Mouse (Mus musculus): ENCODE measurements at regions not wholly inside any gene's neighbourhood (a gene's known extent, or its start where the extent isn't known, plus 50 kb on each side); places are given as distances from the start of the nearest gene placed in this dataset.

DNA sequence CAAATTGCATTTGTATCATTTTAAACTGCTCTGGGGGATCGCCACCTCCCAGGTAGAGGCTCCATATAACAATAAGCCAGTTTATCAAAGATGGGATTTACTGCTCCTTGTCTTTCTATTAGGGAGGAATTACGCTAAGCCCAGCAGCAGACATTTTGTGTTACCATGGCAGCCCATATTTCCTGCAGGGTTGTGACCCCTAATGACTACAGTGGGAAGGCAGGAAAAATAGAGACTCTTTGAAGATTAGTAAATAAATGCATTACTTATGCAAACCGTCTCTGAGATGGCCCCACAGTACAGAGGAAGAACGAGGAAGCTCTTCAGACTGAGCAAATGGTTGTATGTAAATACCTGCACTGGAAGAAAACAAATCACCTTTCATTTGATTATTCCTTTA, 237.5 kb upstream of the Zic3 start:
- DNase-seq (ENCODE audit: low read depth, low spot score): no peak

DNA sequence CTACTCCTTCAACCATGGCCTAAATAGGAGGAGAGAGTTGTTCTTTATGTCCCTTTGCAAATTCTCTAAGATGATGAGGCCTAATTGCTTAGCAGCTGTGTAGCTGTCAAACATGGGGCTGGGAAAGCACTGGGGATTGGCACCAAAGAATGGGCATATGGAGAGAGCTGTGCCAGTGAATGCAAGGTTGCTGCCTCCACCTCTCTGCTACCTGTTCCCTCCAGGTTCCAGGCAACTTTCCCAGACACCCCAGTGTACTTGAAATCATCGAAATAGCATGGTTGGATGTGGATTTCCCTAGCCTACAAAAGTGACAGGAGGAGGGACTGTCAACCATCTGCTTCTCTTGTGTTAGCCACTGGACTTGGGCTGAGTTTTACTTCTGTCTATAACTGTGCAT, 234.9 kb upstream of the Zic3 start:
- DNase-seq (ENCODE audit: low read depth, low spot score): no peak

GRCm38 (mm10) chrX:57797956-57798355, 224.5 kb upstream of the Zic3 start:
- peak; percentile 6 for DNase-seq (ENCODE audit: low read depth, low spot score)

GRCm38 (mm10) chrX:57798394-57798793, 224.1 kb upstream of the Zic3 start:
- no peak for DNase-seq (ENCODE audit: low read depth, low spot score)

DNA sequence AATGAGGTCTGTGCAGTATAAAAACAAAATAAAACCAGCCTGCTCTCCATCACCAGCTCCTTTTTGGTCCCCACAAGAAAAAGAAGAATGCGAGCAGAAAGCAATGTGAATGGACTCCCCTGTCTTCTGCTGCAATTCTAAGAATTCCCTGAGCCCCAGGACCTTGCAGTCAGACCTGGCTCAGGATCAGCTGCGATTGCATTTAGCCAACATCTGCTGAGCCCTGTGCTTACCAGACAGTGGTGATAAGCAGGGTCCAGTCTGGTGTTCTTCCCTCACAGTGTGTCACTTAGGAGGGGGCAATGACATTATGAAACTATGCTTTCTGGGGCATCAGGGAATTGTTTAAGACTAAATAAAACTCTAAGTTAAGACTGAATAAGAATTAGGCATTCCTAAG, 223.6 kb upstream of the Zic3 start:
- no peak for DNase-seq (ENCODE audit: low read depth, low spot score)
